Mouse (Mus musculus) T-helper 17 cell (primary cell): ENCODE results near the gene Aimp2.

Experiments used
- in situ Hi-C, 2 experiments: fragments of 300-600 bp; cut with MboI, MseI; formaldehyde crosslinking; loops; 1 replicate in 1 of 2; 2 replicates in 1 of 2; pipeline ENCODE4 v1.15.1; 2025; ENCODE audit warnings: high pct_unique_total_duplicates in 2 of 2

Gene Aimp2

GRCm38 (mm10) chr5:143903813-143904212 lies 5.8 kb downstream of the Aimp2 start:
- in situ Hi-C loops = loop anchor here in 1 of 2 experiments (5.0 kb wide), 1 partner anchor 332 kb away; no protein-coding TSS in a partner anchor

GRCm38 (mm10) chr5:143902111-143902510 lies 7.5 kb downstream of the Aimp2 start:
- in situ Hi-C loops = loop anchor here in 1 of 2 experiments (5.0 kb wide), 1 partner anchor 330 kb away; no protein-coding TSS in a partner anchor

DNA sequence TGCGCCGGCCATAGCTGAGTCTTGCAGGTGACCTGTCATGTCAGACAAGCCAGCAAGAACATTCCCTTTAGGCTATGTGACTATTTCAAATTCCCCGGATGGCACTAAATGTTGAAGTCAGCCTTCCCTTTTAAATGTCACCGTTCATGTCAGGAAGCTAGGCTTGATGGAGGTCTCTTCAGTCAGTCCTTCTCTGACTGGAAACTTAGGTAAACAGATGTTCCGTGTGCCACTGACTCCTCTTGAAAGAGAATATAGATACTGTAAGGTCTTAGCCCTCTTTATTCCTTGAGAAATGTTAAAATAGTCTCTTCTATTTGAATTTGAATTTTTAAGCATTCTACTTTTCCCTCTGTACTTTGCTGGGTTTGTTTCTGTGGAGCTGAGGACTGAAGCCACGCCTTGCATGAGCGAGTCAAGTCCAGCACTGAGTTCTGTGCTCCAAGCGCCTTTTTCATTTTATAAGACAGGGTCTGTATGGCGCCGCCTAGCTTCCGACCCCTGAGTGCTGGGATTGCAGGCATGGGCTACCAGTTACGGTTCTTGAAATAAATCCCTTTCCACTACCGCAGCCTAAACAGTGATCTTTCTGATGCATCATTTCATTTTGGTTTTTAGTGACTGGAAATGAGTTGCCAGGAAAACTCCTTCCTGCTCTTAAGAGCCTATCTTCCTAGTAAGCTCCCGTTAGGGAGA lies 11.9 kb downstream of the Aimp2 start, which contains the start of gene Ankrd61:
Gene Ankrd61 (minus strand): TSS at position 51 of the 696 bp plus-strand sequence.
- in situ Hi-C loops = loop anchor here in 1 of 2 experiments (25.0 kb wide), 2 partner anchors 335 to 890 kb away; no protein-coding TSS in a partner anchor

GRCm38 (mm10) chr5:143893396-143893795 lies 16.3 kb downstream of the Aimp2 start:
- in situ Hi-C loops = loop anchor here in 1 of 2 experiments (25.0 kb wide), 2 partner anchors 331 to 894 kb away; no protein-coding TSS in a partner anchor

DNA sequence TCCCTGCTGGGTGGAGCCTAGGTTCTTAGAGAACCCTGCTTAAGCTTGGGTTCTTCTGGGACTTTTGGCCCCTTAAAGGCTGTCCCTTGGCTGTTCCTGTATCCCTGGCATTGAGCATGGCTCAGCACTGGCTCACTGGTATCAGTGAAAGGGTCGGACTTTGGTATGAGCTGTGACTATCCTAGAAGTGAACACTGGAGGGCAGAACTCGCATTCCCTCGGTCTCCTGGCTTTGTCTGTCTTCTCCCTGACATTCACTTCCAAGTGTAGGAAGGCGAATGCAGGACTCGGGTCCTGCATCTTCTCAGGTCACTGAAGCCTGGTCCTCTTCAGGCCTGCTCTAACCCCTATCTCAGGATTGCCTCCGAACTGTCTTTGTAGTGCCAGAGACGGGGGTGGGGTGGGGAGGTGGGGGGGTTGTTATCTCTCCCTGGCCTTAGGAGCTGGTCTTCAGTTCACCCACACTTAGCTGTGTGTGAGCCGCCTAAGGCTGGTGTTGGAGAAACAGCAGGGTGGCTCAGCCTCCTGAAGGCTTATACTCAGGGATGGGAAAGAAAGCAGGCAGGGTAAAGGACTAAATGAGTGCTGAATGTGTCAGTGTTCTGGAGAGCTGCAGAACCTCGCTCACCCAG lies 17.3 kb downstream of the Aimp2 start:
- in situ Hi-C loops = loop anchor here in 1 of 2 experiments (25.0 kb wide), 2 partner anchors 330 to 895 kb away; no protein-coding TSS in a partner anchor

- in situ Hi-C loops = loop anchor here in 1 of 2 experiments (25.0 kb wide), 2 partner anchors 328 to 897 kb away; no protein-coding TSS in a partner anchor
These were observed 18.9 kb downstream of the Aimp2 start for GRCm38 (mm10) chr5:143890741-143891140.

- in situ Hi-C loops = loop anchor here (5.0 to 25.0 kb wide), 4 partner anchors 163 to 910 kb away; no protein-coding TSS in a partner anchor
These were observed 24.4 kb downstream of the Aimp2 start for GRCm38 (mm10) chr5:143885274-143885673.

DNA sequence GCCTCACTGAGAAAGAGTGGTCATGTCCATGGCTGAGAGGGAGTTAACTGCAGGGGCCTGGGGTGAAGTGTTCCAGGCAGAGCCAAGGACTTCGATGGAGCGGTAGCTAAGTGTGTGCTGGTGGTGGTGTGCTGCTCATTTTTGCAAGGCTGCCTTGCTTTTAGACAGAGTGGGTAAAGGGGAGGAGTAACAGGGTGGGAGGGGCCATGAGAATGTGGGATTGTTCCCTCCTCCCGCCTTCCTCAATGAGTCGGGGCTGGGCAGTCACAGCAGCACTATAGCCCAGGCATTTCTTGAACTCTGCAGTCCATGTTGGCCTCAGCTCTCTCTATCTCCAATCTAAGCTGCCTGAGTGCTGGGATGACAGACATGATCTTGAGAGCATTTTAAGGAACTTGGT lies 35.1 kb downstream of the Aimp2 start:
- in situ Hi-C loops = loop anchor here in 1 of 2 experiments (10.0 kb wide), 1 partner anchor 440 kb away; no protein-coding TSS in a partner anchor

- in situ Hi-C loops = loop anchor here in 1 of 2 experiments (10.0 kb wide), 1 partner anchor 437 kb away; no protein-coding TSS in a partner anchor
These were observed 38.0 kb downstream of the Aimp2 start for GRCm38 (mm10) chr5:143871547-143872169.
